Mouse (Mus musculus): ENCODE data around the gene Cyp2d22. TPM values are rescaled to one million over a fixed set of nuclear protein-coding genes. Genes with fewer than 3 reads are reported as not detected.

Gene Cyp2d22
- total RNA-seq, 2 experiments from 2014 or later: 0.54 TPM; not detected in 1

DNA sequence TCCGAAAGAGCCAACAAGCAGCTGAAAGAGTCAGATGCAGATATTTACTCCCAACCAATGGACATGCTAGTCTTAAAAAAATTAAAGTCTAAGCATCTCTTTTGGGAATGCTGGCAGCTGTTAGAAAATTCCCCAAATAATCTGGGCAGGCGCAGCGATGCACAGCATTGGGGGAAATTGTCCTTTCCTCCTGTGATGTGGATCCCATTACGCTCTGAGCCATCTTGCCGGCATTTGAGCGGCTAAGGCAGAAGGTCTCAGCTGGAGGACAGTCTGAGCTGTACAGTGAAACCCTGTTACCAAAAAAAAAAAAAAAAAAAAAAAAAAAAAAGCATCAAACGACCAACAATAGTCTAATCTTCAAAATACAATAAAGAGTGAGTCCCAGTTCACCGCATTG, 57.9 kb downstream of the Cyp2d22 start:
- ATAC-seq (replicated peaks; ENCODE audit: poor library complexity, severe bottlenecking): no peak

Other genes starting within 250 kb of the Cyp2d22 start
- 19.0 and 24.3 TPM in 2 replicates for gene Srebf2, start 233.1 kb downstream of the Cyp2d22 start, total RNA-seq (2014; fragmentation: Nextera tagmentation)
- 16.5 and 17.5 TPM in 2 replicates for gene Srebf2, start 233.1 kb downstream of the Cyp2d22 start, total RNA-seq (2017)
- not detected in 2 replicates for gene Shisa8, start 167.4 kb downstream of the Cyp2d22 start, total RNA-seq (2014; fragmentation: Nextera tagmentation)
- gene Shisa8, start 167.4 kb downstream of the Cyp2d22 start, total RNA-seq (2017): not detected in 2 replicates
- 0.49 TPM in 1 of 2 replicates, not detected in the other for gene Tnfrsf13c, start 155.9 kb downstream of the Cyp2d22 start, total RNA-seq (2014; fragmentation: Nextera tagmentation)
- 0.46 TPM in 1 of 2 replicates, not detected in the other for gene Tnfrsf13c, start 155.9 kb downstream of the Cyp2d22 start, total RNA-seq (2017)
- gene Cenpm, start 135.5 kb downstream of the Cyp2d22 start, total RNA-seq (2014; fragmentation: Nextera tagmentation): 15.1 and 39.8 TPM in 2 replicates
- gene Cenpm, start 135.5 kb downstream of the Cyp2d22 start, total RNA-seq (2017): 21.9 and 22.0 TPM in 2 replicates
- gene 1500009C09Rik, start 127.9 kb downstream of the Cyp2d22 start, total RNA-seq (2014; fragmentation: Nextera tagmentation): not detected in 2 replicates
- gene 1500009C09Rik, start 127.9 kb downstream of the Cyp2d22 start, total RNA-seq (2017): not detected in 2 replicates
- gene Sept3, start 105.4 kb downstream of the Cyp2d22 start, total RNA-seq (2014; fragmentation: Nextera tagmentation): 0.28 and 1.1 TPM in 2 replicates
- gene Sept3, start 105.4 kb downstream of the Cyp2d22 start, total RNA-seq (2017): 0.13 and 0.67 TPM in 2 replicates
- 0.52 TPM in 1 of 2 replicates, not detected in the other for gene Wbp2nl, start 81.3 kb downstream of the Cyp2d22 start, total RNA-seq (2014; fragmentation: Nextera tagmentation)
- not detected in 2 replicates for gene Wbp2nl, start 81.3 kb downstream of the Cyp2d22 start, total RNA-seq (2017)
- 45.0 and 63.1 TPM in 2 replicates for gene Naga, start 41.3 kb downstream of the Cyp2d22 start, total RNA-seq (2014; fragmentation: Nextera tagmentation)
- gene Naga, start 41.3 kb downstream of the Cyp2d22 start, total RNA-seq (2017): 34.0 and 50.4 TPM in 2 replicates
- gene Pheta2, start 41.3 kb downstream of the Cyp2d22 start, total RNA-seq (2014; fragmentation: Nextera tagmentation): 2.7 and 5.4 TPM in 2 replicates
- gene Pheta2, start 41.3 kb downstream of the Cyp2d22 start, total RNA-seq (2017): 1.9 and 4.1 TPM in 2 replicates
- 192 and 201 TPM in 2 replicates for gene Smdt1, start 41.3 kb downstream of the Cyp2d22 start, total RNA-seq (2014; fragmentation: Nextera tagmentation)
- gene Smdt1, start 41.3 kb downstream of the Cyp2d22 start, total RNA-seq (2017): 84.4 and 94.6 TPM in 2 replicates
- 266 and 267 TPM in 2 replicates for gene Ndufa6, start 25.9 kb downstream of the Cyp2d22 start, total RNA-seq (2014; fragmentation: Nextera tagmentation)
- 173 and 202 TPM in 2 replicates for gene Ndufa6, start 25.9 kb downstream of the Cyp2d22 start, total RNA-seq (2017)
- not detected in 2 replicates for gene Cyp2d11, start 13.8 kb upstream of the Cyp2d22 start, total RNA-seq (2014; fragmentation: Nextera tagmentation)
- gene Cyp2d11, start 13.8 kb upstream of the Cyp2d22 start, total RNA-seq (2017): not detected in 2 replicates
- gene Cyp2d10, start 26.9 kb upstream of the Cyp2d22 start, total RNA-seq (2014; fragmentation: Nextera tagmentation): not detected in 2 replicates
- not detected in 2 replicates for gene Cyp2d10, start 26.9 kb upstream of the Cyp2d22 start, total RNA-seq (2017)
- gene Cyp2d9, start 53.2 kb upstream of the Cyp2d22 start, total RNA-seq (2014; fragmentation: Nextera tagmentation): not detected in 2 replicates
- gene Cyp2d9, start 53.2 kb upstream of the Cyp2d22 start, total RNA-seq (2017): not detected in 2 replicates
- gene Cyp2d12, start 174.8 kb upstream of the Cyp2d22 start, total RNA-seq (2014; fragmentation: Nextera tagmentation): not detected in 2 replicates
- not detected in 2 replicates for gene Cyp2d12, start 174.8 kb upstream of the Cyp2d22 start, total RNA-seq (2017)
- gene Cyp2d34, start 240.7 kb upstream of the Cyp2d22 start, total RNA-seq (2014; fragmentation: Nextera tagmentation): not detected in 2 replicates
- gene Cyp2d34, start 240.7 kb upstream of the Cyp2d22 start, total RNA-seq (2017): not detected in 2 replicates

Data from granulocyte monocyte progenitor cell, adult 5-6 weeks (primary cell).